Mouse (Mus musculus) layer of hippocampus, adult 11-12 months (tissue): Measurements from ENCODE around the gene Spef2.
"Not testable (repeated sequence)": the region's sequence is repeated elsewhere in the genome, so short reads cannot be mapped to it uniquely, and the experiment has no call there.

Experiments used
- DNase-seq: peaks from one replicate; pipeline ENCODE4 v3.0.0; 2022; ENCODE audit warnings: low spot score

Spef2 gene

DNA sequence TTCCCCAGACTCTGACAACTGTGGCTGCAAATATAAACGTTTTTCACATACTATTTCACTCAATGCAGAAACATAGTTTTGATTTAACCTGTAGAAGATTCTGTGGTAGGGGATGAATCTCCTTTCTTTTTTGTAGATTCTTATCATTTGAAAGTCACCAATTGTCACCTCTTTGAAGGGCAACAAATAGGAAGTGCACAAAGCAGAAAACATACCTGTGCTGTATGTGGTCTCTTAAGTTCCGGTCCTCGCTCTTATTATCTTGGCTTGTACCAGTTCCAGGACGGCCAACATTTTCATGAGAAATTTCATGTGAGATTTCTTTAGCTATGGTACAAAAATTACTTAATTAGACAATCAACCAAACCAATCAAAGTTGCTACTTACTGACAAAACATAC lies 80.1 kb downstream of the Spef2 start:
- DNase-seq = no peak

DNA sequence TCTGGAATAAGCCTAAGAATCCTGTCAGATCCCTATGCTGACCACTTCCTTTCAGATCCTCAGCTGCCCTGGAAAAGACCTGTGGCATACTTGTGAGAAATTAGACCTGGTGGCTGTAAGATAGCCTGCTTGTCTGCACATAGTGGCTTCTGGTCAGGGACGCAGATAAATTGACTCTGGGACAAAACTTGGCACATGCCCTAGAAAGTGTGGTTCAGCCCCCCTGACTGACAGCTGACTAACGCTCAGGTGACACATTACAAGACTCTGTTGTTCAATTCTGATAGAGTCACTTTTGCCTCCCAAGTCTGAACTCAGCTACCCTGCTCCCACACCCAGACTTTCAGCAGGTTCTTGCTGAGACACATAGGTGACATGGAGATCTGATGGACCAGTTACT lies 83.7 kb downstream of the Spef2 start:
- not testable (repeated sequence) for DNase-seq

DNA sequence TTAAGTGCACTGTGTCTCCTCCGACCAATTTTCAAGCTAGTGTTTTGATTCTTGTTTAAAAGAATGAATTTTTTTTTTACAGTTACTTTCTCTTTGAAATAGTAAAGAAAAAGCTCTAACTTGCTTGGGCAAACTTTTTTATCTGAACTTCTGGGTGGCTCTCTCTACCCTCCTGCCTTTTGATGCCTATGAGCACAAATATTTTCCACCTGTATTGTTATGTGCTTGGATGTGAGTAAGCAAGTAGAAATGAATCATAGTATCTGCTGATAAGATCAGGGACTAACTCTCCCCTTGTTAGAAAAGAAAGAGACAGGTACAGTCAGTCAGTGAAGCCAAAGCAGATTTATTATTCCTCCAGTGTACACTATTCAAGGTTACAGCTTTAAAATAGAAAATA lies 87.5 kb downstream of the Spef2 start:
- no peak for DNase-seq

DNA sequence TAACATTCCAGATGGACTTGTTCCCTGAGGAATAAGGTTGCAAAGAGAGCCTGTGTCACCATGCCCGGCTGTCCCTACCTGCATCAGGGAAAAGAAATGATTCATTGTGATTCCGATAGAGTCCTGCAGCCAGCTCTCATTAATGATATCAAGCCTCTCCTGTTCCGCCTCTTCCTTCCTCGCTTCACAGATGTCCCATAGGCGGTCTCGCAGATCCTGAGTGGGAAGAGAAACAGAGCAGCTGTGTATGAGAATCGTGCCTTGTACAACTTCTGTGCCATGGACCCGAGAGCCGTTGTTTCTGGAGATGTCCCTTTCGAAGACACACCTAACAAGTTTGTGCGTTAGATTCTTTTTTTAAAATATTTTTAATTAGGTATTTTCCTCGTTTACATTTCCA lies 114.2 kb downstream of the Spef2 start:
- peak; percentile 54 for DNase-seq

DNA sequence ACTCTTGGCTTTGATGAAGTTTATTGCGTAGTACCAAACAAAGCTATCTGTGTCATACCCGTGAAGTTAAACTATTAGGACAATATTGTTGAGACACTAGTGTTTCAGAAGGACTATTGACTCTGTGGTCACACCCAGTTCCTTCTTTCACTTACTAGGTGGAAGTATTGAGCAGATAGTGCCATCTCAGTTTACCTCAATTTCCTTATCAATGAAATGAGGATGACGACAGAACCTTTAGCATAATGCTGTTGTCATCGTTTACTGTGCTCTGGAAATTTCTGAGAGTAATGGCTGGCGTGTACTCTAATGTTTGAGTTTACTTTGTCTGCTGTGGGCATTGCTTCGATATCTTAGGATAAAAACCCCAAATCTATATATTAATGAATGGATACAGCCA lies 117.0 kb downstream of the Spef2 start:
- no peak for DNase-seq

DNA sequence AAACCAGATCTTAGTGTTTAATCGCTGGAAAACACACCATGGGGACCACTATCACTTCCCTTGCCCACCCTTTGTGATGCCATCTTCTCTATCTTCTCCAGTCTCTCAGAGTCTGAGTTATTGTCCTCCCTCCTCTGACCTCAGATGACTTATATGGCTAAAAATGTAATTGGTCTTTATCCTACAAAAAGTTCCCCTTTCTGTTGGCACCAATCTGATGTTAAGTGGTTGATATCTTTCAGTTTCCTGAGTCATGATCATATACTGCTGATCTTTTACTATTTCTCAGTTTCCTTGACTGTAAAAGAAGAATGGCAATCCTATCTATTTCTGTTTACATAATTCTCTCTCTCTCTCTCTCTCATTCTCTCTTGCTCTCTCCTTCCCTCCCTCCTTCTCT lies 119.0 kb downstream of the Spef2 start:
- no peak for DNase-seq

DNA sequence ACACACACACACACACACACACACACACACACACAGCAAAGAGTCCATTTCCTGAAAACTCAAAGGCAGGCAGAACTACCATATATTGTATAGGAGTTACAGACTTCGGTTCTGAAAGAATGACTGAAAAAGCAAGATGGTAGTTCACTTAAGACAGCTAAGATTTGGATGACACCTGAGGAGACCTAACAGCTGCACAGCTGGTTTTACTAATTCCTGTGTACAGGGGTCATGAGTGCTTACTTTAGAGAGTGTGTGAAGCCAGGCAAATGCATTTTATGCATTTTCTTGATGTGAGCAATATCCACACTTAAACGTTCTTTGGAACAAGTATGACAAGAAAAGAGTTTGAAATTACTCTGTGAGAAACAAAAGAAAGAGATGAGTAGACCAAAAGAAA lies 124.0 kb downstream of the Spef2 start:
- no peak for DNase-seq

DNA sequence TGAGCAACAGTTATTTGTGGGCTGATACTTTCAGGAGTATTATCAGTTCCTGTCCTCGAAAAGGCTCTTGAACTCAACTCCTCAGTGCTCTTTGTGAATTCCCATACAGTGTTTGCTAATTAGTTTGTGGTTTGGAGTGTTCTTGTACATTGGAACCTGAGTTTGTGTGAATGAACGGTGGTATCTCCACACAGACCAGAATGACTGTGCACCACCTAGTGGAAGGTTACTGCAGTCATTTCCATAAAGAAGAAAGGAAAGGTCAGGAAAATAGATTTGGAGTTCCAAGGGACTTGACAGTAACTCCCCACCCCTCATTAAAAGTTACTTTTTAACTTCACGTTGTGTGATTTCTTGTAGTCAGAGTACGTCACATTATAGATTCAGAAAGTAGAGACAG lies 140.5 kb downstream of the Spef2 start:
- DNase-seq = peak; percentile 33

DNA sequence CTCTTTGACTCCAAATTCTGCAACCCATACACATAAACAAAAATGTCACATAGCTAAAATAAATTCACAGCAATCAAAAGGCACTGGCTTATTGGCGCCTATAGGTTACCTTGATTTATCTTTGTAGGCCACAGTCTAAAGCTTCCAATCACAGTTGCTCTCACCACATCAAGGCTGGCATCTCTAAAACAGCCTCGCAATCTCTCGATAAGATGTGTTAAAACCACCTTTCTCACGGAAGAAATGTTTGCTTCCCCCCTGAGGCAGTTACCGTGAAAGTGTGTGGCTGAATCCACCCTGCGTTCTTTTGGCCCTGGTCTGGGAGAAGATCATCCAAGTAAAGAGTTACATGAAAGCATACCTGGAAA lies 148.6 kb downstream of the Spef2 start:
- no peak for DNase-seq

DNA sequence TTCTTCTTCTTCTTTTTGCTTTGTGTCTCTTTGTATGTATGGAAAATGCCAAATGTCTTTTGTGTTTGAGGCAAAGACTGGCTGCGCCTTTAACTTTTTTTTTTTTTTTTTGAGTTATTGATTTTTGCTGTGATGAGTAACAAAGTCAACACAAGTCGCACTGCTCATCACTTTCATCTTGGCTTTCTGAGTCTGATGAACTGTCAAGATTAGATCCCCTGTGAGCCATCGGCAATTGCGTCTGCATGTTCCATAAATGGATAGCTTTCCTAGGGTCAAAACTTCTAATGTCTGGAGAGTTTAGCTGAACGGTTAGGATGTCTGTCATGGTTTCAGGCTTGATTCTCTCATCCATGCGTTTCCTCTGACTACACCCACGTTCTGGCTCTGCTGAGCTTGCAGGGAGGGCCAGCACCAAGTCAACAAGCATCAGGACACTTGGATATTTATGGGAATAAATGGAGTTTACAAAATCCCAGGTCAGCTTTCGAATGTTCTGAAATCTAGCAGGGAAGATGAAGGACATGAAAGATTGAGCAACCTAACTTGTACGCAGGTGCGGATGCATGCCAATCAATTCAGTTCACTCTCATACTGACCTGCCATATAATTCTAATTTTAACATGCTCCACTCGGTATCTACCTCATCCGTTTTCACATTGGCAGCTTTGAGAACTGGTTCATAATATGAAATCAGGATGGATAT lies 149.1 kb downstream of the Spef2 start:
- DNase-seq = no peak

DNA sequence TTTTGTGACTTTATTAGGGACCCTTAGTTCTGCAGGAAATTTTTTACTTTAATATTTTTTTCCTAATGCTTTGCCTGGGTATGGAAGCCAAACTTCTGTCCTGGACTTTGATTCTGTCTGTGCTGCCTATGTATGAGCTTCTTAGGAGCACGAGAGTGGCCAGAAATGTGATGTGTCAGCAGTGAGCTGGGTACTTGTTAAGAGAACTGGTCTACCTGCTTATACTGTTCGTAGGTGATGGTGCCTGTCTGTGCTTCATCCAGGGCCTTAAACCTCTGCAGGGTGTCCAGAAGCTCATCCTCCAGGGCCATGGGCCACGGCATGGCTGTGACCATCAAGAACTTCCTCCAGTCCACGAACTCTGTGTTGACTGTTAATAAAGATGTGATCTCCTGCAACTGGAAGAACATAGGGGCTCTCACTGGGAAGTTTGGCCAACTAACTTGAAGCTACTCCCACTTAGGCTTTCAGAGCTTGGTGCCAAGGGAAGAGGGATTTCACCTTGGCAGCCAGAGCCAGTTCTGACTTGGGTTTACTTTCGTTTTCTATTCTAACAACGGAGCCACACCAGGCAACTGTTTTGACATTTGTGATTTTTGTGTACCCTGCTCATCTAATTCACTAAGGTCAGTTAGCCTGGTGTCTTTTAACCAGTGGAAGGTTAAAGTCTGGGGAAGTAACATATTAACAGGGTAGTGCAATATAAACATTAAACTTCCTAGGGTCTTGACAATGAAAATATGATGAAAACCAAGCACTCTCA lies 152.2 kb downstream of the Spef2 start:
- DNase-seq = no peak

DNA sequence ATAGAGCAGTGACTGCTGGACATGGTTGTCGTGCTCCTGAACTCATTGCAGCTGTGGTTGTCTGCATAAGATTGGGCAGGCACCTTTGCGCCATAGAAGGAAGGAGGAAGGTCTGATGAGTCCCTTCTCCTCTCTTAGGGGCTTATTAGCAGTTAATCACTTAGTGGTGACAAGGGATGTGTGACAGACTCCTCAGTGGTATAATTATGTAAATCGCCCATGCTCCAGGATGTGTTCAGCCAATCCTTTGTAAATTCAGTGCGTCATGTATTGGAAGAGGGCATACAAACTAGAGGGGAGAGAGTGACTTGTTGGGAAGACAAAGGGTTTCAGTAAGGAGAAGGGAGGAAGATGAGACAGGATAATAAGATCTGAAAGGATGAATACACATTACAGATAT lies 158.7 kb downstream of the Spef2 start:
- no peak for DNase-seq

DNA sequence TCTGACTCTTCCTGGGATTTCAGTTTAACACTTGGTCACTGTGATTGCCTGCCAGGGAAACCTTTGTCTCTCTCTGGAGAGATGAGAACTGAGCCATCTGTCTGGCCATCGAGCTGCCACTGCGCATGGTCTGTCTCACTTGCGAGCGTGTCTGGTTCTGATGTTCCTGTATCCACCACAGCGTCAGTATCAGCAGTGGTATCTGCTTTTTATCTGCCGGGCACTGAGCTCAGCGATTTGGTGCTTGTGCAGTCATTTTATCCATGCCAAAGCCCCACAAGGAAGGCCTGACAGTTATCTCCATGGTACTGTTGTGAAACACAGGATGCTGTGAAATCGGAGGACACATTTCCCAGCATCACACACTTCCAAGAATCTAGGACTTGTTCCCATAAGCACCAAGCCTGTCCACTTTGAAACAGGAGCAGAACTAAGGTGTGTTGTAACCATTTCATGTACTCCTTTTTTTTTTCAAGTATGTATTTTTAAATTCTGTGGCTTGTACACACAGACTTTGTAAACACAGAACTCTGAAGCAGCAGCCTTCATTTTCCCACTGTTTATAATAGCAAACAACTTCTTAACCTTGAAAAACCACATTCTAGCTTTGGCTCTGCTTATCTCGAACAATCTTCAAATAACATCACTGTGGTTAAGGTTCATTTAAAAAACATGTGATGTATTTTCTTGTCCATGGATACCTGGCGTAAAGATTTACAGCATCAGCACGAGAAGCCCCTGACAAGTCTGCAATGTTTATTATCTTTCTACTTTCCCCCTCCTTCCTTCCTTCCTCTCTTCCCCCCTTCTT lies 168.0 kb downstream of the Spef2 start:
- no peak for DNase-seq

DNA sequence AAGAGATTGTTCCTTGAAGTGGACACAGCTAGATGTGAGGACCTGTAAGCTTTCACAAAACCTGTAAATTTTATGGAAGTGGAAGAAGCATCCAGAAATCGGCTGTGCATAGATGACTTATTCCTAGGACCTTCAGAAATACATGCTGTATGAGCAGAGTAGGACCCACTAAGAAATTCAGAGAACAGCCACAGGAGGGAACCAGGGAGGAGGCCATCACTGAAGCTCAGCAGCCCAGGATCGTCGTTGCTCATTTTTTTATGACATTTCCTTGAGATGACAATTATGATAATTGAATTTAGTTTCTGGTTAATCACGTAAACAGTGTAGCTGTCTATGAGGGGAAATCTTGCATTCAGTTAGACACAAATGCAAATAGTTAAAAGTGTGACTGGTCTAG lies 171.4 kb downstream of the Spef2 start:
- no peak for DNase-seq

DNA sequence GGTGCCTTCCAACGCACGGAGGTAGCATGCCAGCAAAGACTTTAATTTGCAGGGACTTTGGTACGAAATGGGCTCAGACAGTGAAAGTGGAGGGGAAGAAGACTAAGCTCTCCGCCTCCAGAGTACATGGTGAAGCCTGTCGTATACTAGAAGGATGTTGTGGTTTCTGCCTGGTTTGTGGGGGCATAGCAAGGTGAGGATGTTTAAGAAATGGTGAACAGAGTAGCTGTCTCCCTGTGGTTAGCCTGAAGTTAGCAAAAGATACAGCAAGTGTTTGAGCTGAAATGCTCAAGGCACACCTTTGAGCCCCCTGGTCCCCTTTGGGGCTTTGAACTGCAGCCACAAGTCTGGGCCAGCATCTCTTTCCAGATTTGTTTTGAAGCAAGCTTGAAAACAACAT lies 173.9 kb downstream of the Spef2 start:
- no peak for DNase-seq

DNA sequence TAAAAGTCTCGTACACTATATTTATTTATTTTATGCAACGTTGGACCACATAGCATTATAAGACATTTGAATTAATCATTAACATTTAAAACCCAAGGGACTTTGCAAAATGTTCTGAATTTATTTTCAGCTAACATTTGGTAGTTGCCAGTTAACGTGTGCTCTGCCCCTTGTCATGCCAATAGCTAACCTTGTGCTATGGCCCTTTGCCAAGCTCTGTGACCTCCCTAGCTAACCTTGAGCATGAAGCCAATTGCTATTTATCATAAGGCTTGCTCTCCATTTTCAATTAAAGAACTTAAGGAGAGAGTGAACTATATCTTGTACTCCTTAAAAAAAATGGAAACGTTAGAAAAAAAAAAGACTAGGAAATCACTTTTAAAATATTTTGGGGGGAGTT lies 175.3 kb downstream of the Spef2 start:
- DNase-seq = no peak

DNA sequence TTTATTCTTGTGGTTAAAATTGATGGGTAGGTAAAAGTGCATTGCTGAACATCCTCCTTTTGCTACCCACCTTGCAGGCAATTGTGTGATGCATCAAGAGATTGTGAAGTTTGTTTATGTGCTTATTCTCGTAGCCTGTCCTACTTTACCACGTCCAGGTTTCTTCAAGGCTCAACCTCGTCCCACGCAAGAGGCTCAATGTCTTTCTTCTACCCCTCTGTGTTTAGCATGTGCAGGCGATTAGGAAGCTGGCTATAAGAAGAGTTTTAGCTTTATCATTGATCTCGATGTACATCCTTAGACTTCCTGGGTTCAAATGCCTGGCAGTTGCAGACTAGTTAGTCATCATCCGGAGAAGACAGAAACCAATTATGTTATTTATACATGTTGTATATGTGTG lies 176.0 kb downstream of the Spef2 start:
- DNase-seq = no peak

DNA sequence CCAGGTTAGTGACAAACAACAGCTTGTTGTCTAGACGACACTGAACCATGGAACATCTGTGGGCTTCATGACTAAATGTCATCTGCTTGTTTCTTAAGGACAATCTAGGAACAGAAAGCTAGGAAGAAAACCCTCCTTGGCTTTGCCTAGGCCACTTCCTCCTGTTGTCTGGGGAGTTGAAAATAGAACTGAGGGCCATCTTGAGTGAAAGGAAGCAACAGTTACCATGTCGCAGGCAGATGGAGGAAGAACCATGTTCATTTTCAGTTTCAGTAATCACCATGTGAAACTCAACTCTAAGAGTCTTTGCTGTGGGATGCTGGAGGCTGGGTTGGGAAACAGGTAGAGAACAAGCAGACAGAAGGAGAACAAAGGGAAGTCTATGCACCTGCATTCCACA lies 176.8 kb downstream of the Spef2 start:
- DNase-seq = peak; percentile 23

DNA sequence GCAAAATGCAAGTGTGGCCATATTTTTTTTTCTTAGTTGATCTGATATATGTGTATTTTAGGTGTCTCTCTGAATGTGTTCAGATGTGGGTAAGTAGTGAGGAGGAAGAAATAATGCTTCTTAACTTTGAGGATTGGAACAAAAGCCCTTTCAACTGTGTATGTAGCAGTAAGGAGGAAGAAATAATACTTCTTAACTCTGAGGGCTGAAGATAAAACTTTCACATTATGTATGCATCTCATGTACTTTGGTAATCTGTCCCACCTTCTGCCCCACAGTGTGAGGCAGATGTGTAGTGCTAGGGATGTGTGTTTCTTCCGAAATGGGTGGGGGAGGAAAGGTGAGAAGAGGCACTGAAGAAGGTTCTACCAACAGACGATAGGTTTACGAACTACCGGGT lies 181.4 kb downstream of the Spef2 start:
- no peak for DNase-seq

DNA sequence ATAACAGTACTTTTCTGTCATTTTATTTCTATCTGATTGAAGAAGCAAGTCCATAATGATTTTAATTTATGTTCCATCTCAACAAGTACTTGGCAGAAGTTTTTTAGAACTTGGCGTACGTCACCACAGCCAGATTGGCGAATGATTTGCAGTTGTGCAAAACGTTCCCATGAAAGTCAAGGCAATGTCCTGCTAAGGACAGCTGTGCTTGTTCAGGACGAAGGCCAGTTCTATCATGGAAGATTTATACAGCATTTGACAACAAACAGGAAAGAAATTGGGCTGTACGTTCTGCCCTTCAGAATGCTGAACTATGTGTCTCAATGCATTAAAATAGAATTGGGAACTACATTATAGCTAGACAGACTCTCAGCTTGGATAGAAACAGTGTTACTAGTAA lies 183.3 kb downstream of the Spef2 start:
- no peak for DNase-seq

DNA sequence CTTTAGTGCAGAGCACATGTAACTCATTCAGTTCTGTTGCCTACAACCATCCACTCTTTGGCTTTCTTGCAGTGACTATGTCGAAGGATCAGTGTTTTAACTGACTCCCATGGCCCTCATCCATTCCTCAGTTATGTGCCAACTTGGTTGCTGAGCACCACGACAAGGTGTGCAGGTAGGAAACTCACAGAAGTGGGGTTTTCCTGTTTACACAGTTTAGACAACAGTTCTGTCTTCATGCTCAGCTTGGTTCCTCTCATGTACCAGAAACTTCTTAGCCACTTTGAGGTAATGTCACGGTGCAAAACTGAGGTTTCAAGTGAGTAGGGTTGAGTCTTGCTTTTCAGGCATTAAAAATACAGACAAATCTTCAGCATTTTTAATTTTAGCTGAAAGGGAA lies 184.5 kb downstream of the Spef2 start:
- no peak for DNase-seq

DNA sequence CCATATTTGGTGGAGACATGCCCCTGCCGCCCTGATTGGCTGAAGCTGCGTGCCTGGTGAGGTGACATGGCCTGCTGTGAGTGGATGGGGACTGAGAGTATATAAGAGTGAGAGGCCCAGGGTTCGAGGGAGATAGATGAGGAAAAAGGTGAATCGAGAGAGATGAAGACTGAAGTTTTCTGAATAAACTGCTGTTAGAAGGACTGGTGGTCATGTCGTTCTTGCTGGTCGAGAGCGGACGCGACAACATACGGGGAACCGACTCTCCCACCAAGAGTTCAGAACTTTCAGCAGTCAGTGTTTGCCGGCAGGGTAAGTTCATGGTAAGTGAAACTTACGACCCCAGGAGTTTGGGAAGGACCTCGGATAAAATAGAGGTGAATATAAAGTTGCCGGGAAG lies 191.4 kb downstream of the Spef2 start:
- DNase-seq = not testable (repeated sequence)

DNA sequence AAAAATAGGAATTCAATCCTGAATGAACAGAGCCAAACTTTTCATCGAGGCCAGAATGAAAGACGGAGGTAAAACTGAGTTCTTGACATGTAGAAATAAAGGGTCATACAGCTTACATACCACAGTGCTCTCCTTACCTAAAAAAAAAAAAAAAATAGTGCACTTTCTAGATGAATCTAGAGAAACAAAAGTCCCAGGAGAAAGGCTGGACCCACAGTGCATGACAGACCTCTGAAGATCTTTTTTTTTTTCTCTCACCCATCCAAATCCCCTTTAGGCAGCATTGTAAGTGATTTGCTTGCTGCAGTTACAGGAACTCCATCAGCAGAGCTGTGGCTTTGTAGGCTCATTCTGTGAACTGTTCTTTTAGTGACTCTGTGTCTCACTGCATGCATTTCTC lies 199.7 kb downstream of the Spef2 start:
- DNase-seq = no peak
